Mouse (Mus musculus): ENCODE results near the gene Maff.

- TF ChIP-seq CTCF (IDR thresholded peaks at IDR 0.05; ENCODE audit: borderline replicate concordance, control insufficient read depth, extremely low read depth, insufficient read depth, low read length, poor library complexity): no peak
- TF ChIP-seq POLR2A (IDR thresholded peaks at IDR 0.05; ENCODE audit: control insufficient read depth, extremely low read depth, insufficient read depth, low read length, poor library complexity): no peak
Observed at GRCm38 (mm10) chr15:79323791-79324155, 22.6 kb upstream of the Maff start.

All from thymus, adult 2 months (tissue).